Mouse (Mus musculus) heart, embryonic 14.5 days (tissue): ENCODE measurements around the gene 3100002H09Rik. TPM values are rescaled to one million over a fixed set of nuclear protein-coding genes. Genes with fewer than 3 reads are reported as not detected.

Experiments
- ATAC-seq: fragments of 200-750 bp; cut with Nextera tagmentation; 2 replicates; pipeline ENCODE4 v1.8.0; 2017; ENCODE audit warnings: low read depth, moderate TSS enrichment; ENCODE audit not compliant: insufficient number of reproducible peaks, insufficient read depth, low FRiP score
- H3K27ac ChIP-seq, 2 experiments: fragments of 200-500 bp in 1 of 2; fragments of 300-500 bp in 1 of 2; sonication (generic) in 1 of 2; replicated peaks in 1 of 2; 2 replicates each; pipeline ENCODE4 v1.5.1; 2012 to 2014; ENCODE audit warnings: low read depth in 2 of 2, low read length in 2 of 2, control low read depth in 1 of 2, mild to moderate bottlenecking in 1 of 2, mixed read lengths in 1 of 2; ENCODE audit not compliant: control insufficient read depth in 1 of 2, insufficient read depth in 1 of 2
- H3K27me3 ChIP-seq: fragments of 300-500 bp; sonication (generic); 2 replicates; pipeline ENCODE4 v1.6.1; 2014; ENCODE audit warnings: mild to moderate bottlenecking, low read length, control low read depth; ENCODE audit not compliant: control insufficient read depth, insufficient read depth
- H3K36me3 ChIP-seq: fragments of 300-500 bp; sonication (generic); 2 replicates; pipeline ENCODE4 v1.6.1; 2014; ENCODE audit warnings: mild to moderate bottlenecking, control low read depth, low read length, mixed read lengths; ENCODE audit not compliant: control insufficient read depth, insufficient read depth
- H3K4me1 ChIP-seq, 2 experiments: fragments of 200-500 bp in 1 of 2; fragments of 300-500 bp in 1 of 2; sonication (generic) in 1 of 2; 2 replicates each; pipeline ENCODE4 v1.6.1; 2012 to 2014; ENCODE audit warnings: low read length in 2 of 2, control low read depth in 1 of 2, mixed read lengths in 1 of 2; ENCODE audit not compliant: control insufficient read depth in 2 of 2, insufficient read depth in 2 of 2
- H3K4me2 ChIP-seq: fragments of 300-500 bp; sonication (generic); 2 replicates; pipeline ENCODE4 v1.6.1; 2014; ENCODE audit warnings: mild to moderate bottlenecking, low read length
- H3K4me3 ChIP-seq, 2 experiments: fragments of 200-500 bp in 1 of 2; fragments of 300-500 bp in 1 of 2; sonication (generic) in 1 of 2; 2 replicates each; pipeline ENCODE4 v1.5.1; 2012 to 2014; ENCODE audit warnings: low read length in 2 of 2, mild to moderate bottlenecking in 2 of 2, control low read depth in 1 of 2, low read depth in 1 of 2, moderate library complexity in 1 of 2; ENCODE audit not compliant: control insufficient read depth in 1 of 2, insufficient read depth in 1 of 2
- H3K9ac ChIP-seq: fragments of 300-500 bp; sonication (generic); 2 replicates; pipeline ENCODE4 v1.6.1; 2014; ENCODE audit warnings: mild to moderate bottlenecking, low read length
- H3K9me3 ChIP-seq: fragments of 300-500 bp; sonication (generic); 2 replicates; pipeline ENCODE4 v1.6.1; 2016; ENCODE audit warnings: low read length, control low read depth; ENCODE audit not compliant: control insufficient read depth
- WGBS: fragments of 180-500 bp; shearing (Covaris S2); extraction: QIAGEN DNeasy Blood & Tissue Kit; methylation state at CpG from one replicate; pipeline ENCODE4 v1.1.7; 2014; 5-methylcytosine and 5-hydroxymethylcytosine counted together
- polyA plus RNA-seq: library from polyadenylated mRNA; unstranded; fragments of >200 nt; fragmentation: Nextera tagmentation; extraction: Ambion mirVana; gene quantifications from 2 replicates; pipeline ENCODE4 v1.2.1, GENCODE M21; 2014

Gene 3100002H09Rik
- polyA plus RNA-seq, 1 experiment from 2014 or later: not detected

DNA sequence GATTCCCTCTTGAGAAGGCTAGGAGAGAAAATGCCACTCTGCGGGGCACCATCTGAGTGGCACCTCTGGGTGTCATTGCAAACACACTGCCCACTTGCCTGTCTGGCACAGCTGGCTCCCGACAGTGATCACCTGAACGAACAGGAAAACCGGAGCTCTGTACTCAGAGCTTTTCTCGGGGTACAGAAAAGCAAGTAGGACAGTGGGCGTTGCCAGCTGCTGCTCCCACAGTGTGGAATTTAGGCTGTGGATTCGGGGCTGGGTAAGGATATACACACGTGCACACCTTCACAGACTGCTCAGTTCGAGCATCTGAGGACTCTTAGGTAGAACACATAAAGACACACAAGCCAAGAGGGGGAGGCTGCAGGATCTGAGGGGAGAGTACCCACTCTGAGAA lies 14.7 kb downstream of the 3100002H09Rik start:
- Histone ChIP-seq H3K27me3 (peaks cover 26% of the 10 kb centered on the region), H3K9ac (no peak overlapping the region), H3K4me3 (no peak overlapping the region), H3K27ac (no peak overlapping the region), H3K4me2 (no peak overlapping the region), H3K9me3 (no peaks in the 10 kb centered on the region), H3K4me1 (peaks cover 3 to 4% of the 10 kb centered on the region in 2 experiments; a peak in 2 of 4 replicates), H3K36me3 (no peaks in the 10 kb centered on the region)
- WGBS: 74% methylated on average over 9 of the region's 9 CpGs
- no peak for ATAC-seq

DNA sequence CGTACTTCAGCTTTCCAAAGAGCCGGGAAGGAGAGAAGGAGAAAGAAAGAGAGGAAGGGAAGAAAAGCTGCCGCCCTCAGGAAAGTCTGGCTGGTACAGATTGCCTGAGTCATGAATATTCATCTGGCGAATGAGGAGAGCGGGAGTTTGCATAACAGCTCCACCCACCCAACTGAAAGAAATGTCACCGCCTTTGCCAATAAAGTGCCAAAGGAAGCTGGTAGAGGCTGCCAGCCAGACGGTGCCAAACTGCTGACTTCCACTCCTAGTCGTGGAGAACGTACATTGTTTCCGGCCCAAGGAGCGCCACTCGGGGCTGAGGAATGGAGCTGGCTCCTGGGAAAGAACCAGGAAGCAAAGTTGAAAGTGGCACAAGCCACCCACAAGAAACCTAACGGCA lies 15.7 kb downstream of the 3100002H09Rik start:
- H3K9ac ChIP-seq: no peak overlapping the region
- H3K9me3 ChIP-seq: no peaks in the 10 kb centered on the region
- no peak overlapping the region for H3K27ac ChIP-seq
- H3K36me3 ChIP-seq: no peaks in the 10 kb centered on the region
- no peak overlapping the region for H3K4me3 ChIP-seq
- ATAC-seq: no peak
- H3K4me1 ChIP-seq: peaks cover 3 to 4% of the 10 kb centered on the region in 2 experiments; a peak in 2 of 4 replicates
- 33% methylated on average over 13 of the region's 13 CpGs for WGBS
- H3K4me2 ChIP-seq: peak overlapping the region; percentile 15
- H3K27me3 ChIP-seq: peaks cover 26% of the 10 kb centered on the region

DNA sequence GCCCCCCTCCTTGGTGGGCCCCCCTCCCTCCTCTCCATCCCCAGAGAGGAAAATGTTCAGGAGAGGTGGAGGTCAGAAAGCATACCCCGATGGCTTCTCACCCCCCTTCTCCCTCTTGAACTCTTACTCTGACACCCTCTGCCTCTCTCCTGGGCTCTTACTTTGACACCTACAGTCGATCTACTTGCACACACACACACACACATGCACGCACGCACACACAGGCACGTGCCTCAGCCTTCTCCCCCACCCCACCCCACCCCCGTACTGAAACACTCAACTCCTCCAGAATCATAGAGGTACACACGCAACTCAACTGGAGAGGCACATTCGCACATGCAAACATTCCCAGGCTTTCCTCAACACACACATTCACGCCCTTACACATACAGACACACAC lies 16.9 kb downstream of the 3100002H09Rik start:
- H3K9me3 ChIP-seq: no peaks in the 10 kb centered on the region
- no peak overlapping the region for H3K4me2 ChIP-seq
- WGBS: 62% methylated on average over 9 of the region's 9 CpGs
- peaks cover 3 to 4% of the 10 kb centered on the region in 2 experiments; a peak in 2 of 4 replicates for H3K4me1 ChIP-seq
- no peak overlapping the region for H3K27ac ChIP-seq
- no peak overlapping the region for H3K4me3 ChIP-seq
- ATAC-seq: no peak
- no peaks in the 10 kb centered on the region for H3K36me3 ChIP-seq
- peaks cover 26% of the 10 kb centered on the region for H3K27me3 ChIP-seq
- H3K9ac ChIP-seq: no peak overlapping the region

DNA sequence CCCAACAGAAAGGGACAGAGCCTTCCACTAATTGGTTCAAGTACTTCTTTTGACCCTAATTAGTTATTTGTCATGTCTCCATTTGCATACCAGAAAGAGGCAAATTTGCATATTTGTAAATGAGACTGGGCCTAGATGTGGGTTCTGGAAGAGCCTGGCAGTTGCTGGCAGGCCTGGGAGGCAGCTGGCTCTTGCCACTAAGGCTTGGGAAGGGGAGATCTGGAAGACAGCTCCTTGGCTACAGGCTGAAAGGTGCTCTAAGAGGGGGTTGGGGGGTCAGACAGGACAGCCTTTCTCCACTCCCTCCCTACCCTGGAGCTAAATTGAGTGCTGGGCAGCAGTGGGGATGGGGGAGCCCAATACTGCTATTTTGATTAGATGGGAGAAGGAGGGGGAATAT lies 17.4 kb downstream of the 3100002H09Rik start:
- no peaks in the 10 kb centered on the region for H3K36me3 ChIP-seq
- no peak overlapping the region for H3K27ac ChIP-seq
- peaks cover 3 to 4% of the 10 kb centered on the region in 2 experiments; a peak in 2 of 4 replicates for H3K4me1 ChIP-seq
- H3K27me3 ChIP-seq: peaks cover 26% of the 10 kb centered on the region
- no peak for ATAC-seq
- no peak overlapping the region for H3K4me3 ChIP-seq
- no peaks in the 10 kb centered on the region for H3K9me3 ChIP-seq
- no peak overlapping the region for H3K9ac ChIP-seq
- no peak overlapping the region for H3K4me2 ChIP-seq

DNA sequence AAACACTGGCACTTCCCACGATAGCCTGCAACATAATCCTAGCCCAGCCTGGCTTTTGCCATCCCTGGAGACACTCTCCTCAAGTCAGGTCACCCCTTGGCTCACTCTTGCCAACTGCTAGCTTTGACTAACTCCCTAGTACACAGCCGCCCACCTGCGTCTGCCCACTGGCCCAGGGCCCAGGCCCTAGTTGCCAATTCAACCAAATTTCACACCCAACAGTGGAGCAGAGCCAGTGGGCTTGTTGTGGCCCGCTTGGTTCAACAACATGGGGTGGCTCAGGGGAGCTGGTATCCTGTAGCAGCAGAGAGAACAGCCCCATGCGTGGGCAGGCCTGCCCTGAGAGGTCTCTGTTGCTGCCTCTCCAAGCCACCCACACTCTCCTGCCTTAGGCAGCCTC lies 18.4 kb downstream of the 3100002H09Rik start:
- H3K27me3 ChIP-seq: peaks cover 25% of the 10 kb centered on the region

DNA sequence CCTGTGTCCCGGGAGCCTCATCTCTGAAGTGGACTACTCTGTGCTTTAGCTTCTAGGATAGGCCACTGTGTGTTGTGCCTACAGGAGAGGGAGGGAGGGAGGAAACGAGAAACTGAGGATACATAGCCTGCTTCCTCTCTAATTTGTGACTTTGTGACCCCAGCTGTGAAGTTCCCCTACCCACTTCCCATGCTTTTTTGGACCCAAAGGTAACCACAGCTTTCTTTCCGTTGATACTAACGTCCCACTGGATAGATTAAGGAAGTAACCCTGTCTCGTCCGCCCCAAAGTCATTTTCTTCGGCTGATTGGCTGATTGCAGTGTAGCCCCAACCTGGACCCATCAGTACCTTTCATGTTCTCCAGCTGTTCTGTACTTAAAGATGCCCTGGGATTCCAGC lies 29.9 kb downstream of the 3100002H09Rik start:
- WGBS: 78% methylated on average over 7 of the region's 7 CpGs
- Histone ChIP-seq H3K4me3 (no peak overlapping the region), H3K4me2 (no peak overlapping the region), H3K4me1 (peaks cover 0 to 3% of the 10 kb centered on the region in 2 experiments; a peak in 2 of 4 replicates), H3K9ac (no peak overlapping the region), H3K27me3 (peaks cover 20% of the 10 kb centered on the region), H3K27ac (no peak overlapping the region), H3K36me3 (no peaks in the 10 kb centered on the region), H3K9me3 (no peaks in the 10 kb centered on the region)
- ATAC-seq: no peak

More for the DNA sequence above, 18.4 kb downstream of the 3100002H09Rik start:
- Histone ChIP-seq H3K27ac (no peak overlapping the region), H3K9ac (no peak overlapping the region), H3K36me3 (no peaks in the 10 kb centered on the region), H3K4me1 (peaks cover 3 to 4% of the 10 kb centered on the region in 2 experiments; a peak in 2 of 4 replicates), H3K4me2 (no peak overlapping the region), H3K9me3 (no peaks in the 10 kb centered on the region), H3K4me3 (no peak overlapping the region)
- ATAC-seq: no peak
- 81% methylated on average over 5 of the region's 5 CpGs for WGBS

DNA sequence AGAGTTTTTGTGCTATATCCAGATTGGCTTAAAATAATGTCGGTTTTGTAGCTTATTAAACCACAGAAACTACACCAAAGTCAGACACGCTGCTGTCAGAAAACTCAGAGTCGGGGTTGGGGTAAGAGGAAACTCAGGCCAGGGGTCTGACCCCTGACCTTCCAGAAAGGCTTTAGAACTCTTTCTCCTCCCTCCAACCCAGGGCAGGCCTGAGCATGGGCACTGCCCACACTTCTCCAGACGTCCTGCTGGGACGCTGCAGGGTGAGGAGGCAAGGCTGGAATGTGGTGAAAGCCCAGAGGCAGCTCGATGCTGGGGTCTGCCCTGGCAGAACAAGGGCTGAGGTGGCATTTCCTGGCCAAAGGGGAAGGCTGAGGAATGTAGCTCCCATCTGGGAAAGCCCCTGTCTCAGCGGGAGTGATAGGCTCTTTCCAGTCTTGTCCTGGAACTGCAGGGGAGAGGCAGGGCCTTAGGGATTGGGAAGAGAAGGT lies 34.6 kb downstream of the 3100002H09Rik start:
- Histone ChIP-seq H3K27ac (no peak overlapping the region), H3K9ac (peak overlapping the region; percentile 69), H3K4me2 (peak overlapping the region; percentile 86), H3K36me3 (no peaks in the 10 kb centered on the region), H3K4me3 (peak overlapping the region; percentile 45; a peak in 3 of 4 replicates), H3K27me3 (peaks cover 39% of the 10 kb centered on the region), H3K9me3 (no peaks in the 10 kb centered on the region), H3K4me1 (peaks cover 21 to 27% of the 10 kb centered on the region in 2 experiments)
- ATAC-seq: no peak
- WGBS: 12% methylated on average over 7 of the region's 7 CpGs
